Mouse (Mus musculus): ENCODE results near the gene Tmppe.

GRCm38 (mm10) chr9:114420443-114420842 lies 19.5 kb downstream of the Tmppe start:
- no peak for TF ChIP-seq CTCF (IDR thresholded peaks at IDR 0.05; ENCODE audit: low read depth, low read length)
- TF ChIP-seq POLR2A (IDR thresholded peaks at IDR 0.05; ENCODE audit: borderline replicate concordance, low read depth, low read length), result no peak
